Mouse (Mus musculus): ENCODE measurements at regions not wholly inside any gene's neighbourhood (a gene's known extent, or its start where the extent isn't known, plus 50 kb on each side); places are given as distances from the start of the nearest gene placed in this dataset.

GRCm38 (mm10) chr10:17299600-17299999 is 423.4 kb upstream of the Cited2 start:
- no peaks in the 10 kb centered on the region for H3K9me3 ChIP-seq (ENCODE audit: low read length)
- H3K4me3 ChIP-seq (replicated peaks; ENCODE audit: low read length): no peak overlapping the region
- H3K27me3 ChIP-seq (ENCODE audit: insufficient read depth, low read length): no peaks in the 10 kb centered on the region
- no peak for TF ChIP-seq NANOG (IDR thresholded peaks at IDR 0.05; ENCODE audit: borderline replicate concordance, low read length)
- no peak for TF ChIP-seq CTCF (conservative IDR thresholded peaks at IDR 0.05; ENCODE audit: low read length)
- no peak for TF ChIP-seq POU5F1 (IDR thresholded peaks at IDR 0.05; ENCODE audit: borderline replicate concordance, low read length)
- H3K4me1 ChIP-seq (replicated peaks; ENCODE audit: low read depth, low read length): 0 out of 2 replicates have a peak, but pooled peaks cover 4% of the 10 kb centered on the region
- H3K36me3 ChIP-seq (ENCODE audit: insufficient read depth, low read length): no peaks in the 10 kb centered on the region

GRCm38 (mm10) chr10:17326724-17327123 is 396.3 kb upstream of the Cited2 start:
- Histone ChIP-seq H3K9me3 (ENCODE audit: low read length) (peaks cover 7% of the 10 kb centered on the region; the same call in 1 of the 2 replicates), H3K4me1 (replicated peaks; ENCODE audit: low read depth, low read length) (peaks cover 6% of the 10 kb centered on the region), H3K27me3 (ENCODE audit: insufficient read depth, low read length) (no peaks in the 10 kb centered on the region), H3K4me3 (replicated peaks; ENCODE audit: low read length) (no peak overlapping the region), H3K36me3 (ENCODE audit: insufficient read depth, low read length) (no peaks in the 10 kb centered on the region)
- TF ChIP-seq POU5F1 (IDR thresholded peaks at IDR 0.05; ENCODE audit: borderline replicate concordance, low read length) (no peak), CTCF (conservative IDR thresholded peaks at IDR 0.05; ENCODE audit: low read length) (no peak), NANOG (IDR thresholded peaks at IDR 0.05; ENCODE audit: borderline replicate concordance, low read length) (no peak)

DNA sequence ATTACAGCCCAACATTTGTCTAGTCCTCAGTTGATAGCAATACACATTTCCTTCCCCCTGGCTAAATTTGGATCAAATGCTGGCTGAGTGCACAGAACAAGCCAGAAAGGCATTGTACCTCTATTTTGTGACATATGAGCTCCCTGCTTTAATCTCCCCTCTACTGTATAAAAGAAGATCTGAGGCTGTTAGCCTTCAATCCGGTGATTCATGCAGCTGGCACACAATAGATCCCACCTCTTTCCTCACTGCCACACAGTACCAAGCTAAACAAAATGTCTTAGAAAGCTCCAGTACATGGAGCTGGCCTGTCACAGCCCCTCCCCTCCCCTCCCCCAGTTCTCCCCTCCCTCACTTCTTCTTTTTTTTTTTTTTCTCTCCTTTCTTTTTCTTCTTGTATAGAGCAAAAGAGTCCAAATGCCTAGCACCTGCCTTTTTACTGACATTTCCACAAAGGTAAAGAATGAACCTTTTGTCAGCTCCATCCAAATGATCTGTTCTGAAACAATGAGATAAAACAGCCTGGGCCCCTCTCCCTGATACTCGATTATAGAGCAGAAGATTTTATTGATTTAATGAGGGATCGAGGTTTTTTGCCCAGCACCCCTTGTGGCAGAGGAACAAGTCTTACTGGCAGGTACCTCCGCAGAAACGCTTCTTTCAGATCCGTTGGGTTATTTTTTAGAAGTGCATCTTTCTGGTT is 392.0 kb upstream of the Cited2 start:
- Histone ChIP-seq H3K4me3 (replicated peaks; ENCODE audit: low read length) (0 out of 2 replicates have a peak overlapping the region, but pooled peaks have one; percentile 20), H3K4me1 (replicated peaks; ENCODE audit: low read depth, low read length) (peaks cover 24% of the 10 kb centered on the region), H3K27me3 (ENCODE audit: insufficient read depth, low read length) (no peaks in the 10 kb centered on the region), H3K36me3 (ENCODE audit: insufficient read depth, low read length) (no peaks in the 10 kb centered on the region), H3K9me3 (ENCODE audit: low read length) (no peaks in the 10 kb centered on the region)
- no peak for TF ChIP-seq NANOG (IDR thresholded peaks at IDR 0.05; ENCODE audit: borderline replicate concordance, low read length)
- no peak for TF ChIP-seq POU5F1 (IDR thresholded peaks at IDR 0.05; ENCODE audit: borderline replicate concordance, low read length)
- no peak for TF ChIP-seq CTCF (conservative IDR thresholded peaks at IDR 0.05; ENCODE audit: low read length)

DNA sequence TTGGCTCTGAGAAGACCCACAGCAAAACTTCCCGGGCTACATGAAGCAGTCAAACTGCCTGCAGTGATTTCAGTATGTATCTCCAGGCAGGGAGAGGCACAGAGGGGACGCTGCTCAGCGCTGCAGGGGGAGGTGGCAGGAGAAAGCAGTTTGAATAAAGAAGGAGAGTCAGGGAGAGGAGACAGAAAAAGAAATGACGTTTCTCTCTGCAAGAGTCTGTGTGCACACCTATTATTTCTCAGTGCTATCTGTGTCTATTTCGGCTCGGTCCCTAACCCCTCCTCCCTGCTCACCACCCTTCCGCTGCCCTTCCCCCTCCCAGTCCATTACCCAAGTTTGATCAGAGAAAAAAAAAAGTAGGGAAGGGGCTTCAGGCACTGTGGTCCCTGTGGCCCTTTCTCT is 391.4 kb upstream of the Cited2 start:
- peaks cover 24% of the 10 kb centered on the region for H3K4me1 ChIP-seq (replicated peaks; ENCODE audit: low read depth, low read length)
- no peak for TF ChIP-seq POU5F1 (IDR thresholded peaks at IDR 0.05; ENCODE audit: borderline replicate concordance, low read length)
- no peak for TF ChIP-seq NANOG (IDR thresholded peaks at IDR 0.05; ENCODE audit: borderline replicate concordance, low read length)
- no peak for TF ChIP-seq CTCF (conservative IDR thresholded peaks at IDR 0.05; ENCODE audit: low read length)
- H3K4me3 ChIP-seq (replicated peaks; ENCODE audit: low read length): 0 out of 2 replicates have a peak overlapping the region, but pooled peaks have one; percentile 20
- H3K9me3 ChIP-seq (ENCODE audit: low read length): no peaks in the 10 kb centered on the region
- no peaks in the 10 kb centered on the region for H3K36me3 ChIP-seq (ENCODE audit: insufficient read depth, low read length)
- H3K27me3 ChIP-seq (ENCODE audit: insufficient read depth, low read length): no peaks in the 10 kb centered on the region

DNA sequence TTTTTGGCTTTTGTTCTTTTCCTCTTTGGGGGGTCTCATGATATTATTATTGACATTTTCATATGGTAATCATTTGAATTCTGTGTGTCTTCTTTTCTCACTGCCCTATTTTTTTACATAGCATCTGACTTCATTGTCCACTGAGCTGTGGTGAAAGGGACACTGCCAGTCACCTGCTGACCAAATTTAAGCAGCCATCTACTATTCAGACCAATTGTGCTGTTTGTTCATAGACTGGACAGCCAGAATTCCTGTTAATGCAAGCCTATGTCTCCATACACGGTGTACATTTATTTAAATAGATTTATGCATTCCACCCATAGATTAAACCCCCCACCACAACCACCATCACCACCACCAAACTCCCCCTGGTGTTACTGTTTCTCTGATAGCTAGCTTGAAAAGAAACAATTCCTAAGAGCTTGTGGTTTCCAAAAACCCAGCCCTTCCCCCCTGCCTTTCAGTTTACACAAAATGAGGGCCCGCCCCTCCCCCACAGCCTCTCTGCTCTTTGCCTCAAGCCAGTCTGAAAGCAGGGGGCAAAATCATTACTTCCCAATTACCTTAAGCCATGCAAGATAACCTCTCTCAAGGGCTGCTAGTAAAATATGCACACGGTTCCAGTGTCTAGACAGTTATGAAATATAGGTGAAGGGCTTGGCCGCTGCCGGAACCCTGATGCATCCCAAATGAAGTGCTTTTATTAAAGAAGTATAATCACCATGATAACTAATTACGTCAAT is 390.8 kb upstream of the Cited2 start:
- no peaks in the 10 kb centered on the region for H3K36me3 ChIP-seq (ENCODE audit: insufficient read depth, low read length)
- no peaks in the 10 kb centered on the region for H3K27me3 ChIP-seq (ENCODE audit: insufficient read depth, low read length)
- TF ChIP-seq NANOG (IDR thresholded peaks at IDR 0.05; ENCODE audit: borderline replicate concordance, low read length) (no peak), CTCF (conservative IDR thresholded peaks at IDR 0.05; ENCODE audit: low read length) (no peak), POU5F1 (IDR thresholded peaks at IDR 0.05; ENCODE audit: borderline replicate concordance, low read length) (no peak)
- no peaks in the 10 kb centered on the region for H3K9me3 ChIP-seq (ENCODE audit: low read length)
- H3K4me3 ChIP-seq (replicated peaks; ENCODE audit: low read length): no peak overlapping the region
- H3K4me1 ChIP-seq (replicated peaks; ENCODE audit: low read depth, low read length): peaks cover 24% of the 10 kb centered on the region

- H3K36me3 ChIP-seq (ENCODE audit: insufficient read depth, low read length): no peaks in the 10 kb centered on the region
Measured at GRCm38 (mm10) chr10:17332986-17333385, 390.0 kb upstream of the Cited2 start.

DNA sequence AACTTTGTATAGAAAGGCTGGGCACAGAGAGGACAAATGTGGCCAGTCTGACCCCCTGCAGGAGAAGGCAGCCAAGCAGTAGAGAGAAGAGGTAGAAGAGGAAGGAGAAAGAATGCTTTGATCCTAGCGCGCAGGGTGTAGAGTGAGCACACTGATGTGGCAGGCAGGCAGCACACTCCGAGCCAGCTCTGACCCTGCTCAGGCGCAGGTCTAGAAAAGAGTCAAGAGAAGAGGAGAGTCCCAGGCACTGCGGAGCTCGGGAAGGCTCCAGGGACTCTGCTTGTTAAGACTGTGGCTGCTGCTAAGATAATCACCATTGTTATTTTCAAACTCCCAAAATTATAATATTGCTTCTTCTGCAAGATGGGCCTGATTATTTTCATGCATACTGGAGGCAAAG is 389.3 kb upstream of the Cited2 start:
- Histone ChIP-seq H3K9me3 (ENCODE audit: low read length) (no peaks in the 10 kb centered on the region), H3K27me3 (ENCODE audit: insufficient read depth, low read length) (no peaks in the 10 kb centered on the region), H3K4me1 (replicated peaks; ENCODE audit: low read depth, low read length) (peaks cover 24% of the 10 kb centered on the region), H3K4me3 (replicated peaks; ENCODE audit: low read length) (no peak overlapping the region), H3K36me3 (ENCODE audit: insufficient read depth, low read length) (no peaks in the 10 kb centered on the region)
- TF ChIP-seq CTCF (conservative IDR thresholded peaks at IDR 0.05; ENCODE audit: low read length): no peak
- TF ChIP-seq POU5F1 (IDR thresholded peaks at IDR 0.05; ENCODE audit: borderline replicate concordance, low read length): no peak
- no peak for TF ChIP-seq NANOG (IDR thresholded peaks at IDR 0.05; ENCODE audit: borderline replicate concordance, low read length)

More at GRCm38 (mm10) chr10:17332986-17333385, 390.0 kb upstream of the Cited2 start:
- TF ChIP-seq NANOG (IDR thresholded peaks at IDR 0.05; ENCODE audit: borderline replicate concordance, low read length) (no peak), CTCF (conservative IDR thresholded peaks at IDR 0.05; ENCODE audit: low read length) (no peak), POU5F1 (IDR thresholded peaks at IDR 0.05; ENCODE audit: borderline replicate concordance, low read length) (no peak)
- Histone ChIP-seq H3K4me3 (replicated peaks; ENCODE audit: low read length) (no peak overlapping the region), H3K9me3 (ENCODE audit: low read length) (no peaks in the 10 kb centered on the region), H3K4me1 (replicated peaks; ENCODE audit: low read depth, low read length) (peaks cover 24% of the 10 kb centered on the region), H3K27me3 (ENCODE audit: insufficient read depth, low read length) (no peaks in the 10 kb centered on the region)

- H3K27me3 ChIP-seq (ENCODE audit: insufficient read depth, low read length): no peaks in the 10 kb centered on the region
- peaks cover 13% of the 10 kb centered on the region for H3K4me1 ChIP-seq (replicated peaks; ENCODE audit: low read depth, low read length)
- H3K36me3 ChIP-seq (ENCODE audit: insufficient read depth, low read length): no peaks in the 10 kb centered on the region
- no peaks in the 10 kb centered on the region; the same call in 1 of the 2 replicates for H3K9me3 ChIP-seq (ENCODE audit: low read length)
- TF ChIP-seq NANOG (IDR thresholded peaks at IDR 0.05; ENCODE audit: borderline replicate concordance, low read length): no peak
- TF ChIP-seq CTCF (conservative IDR thresholded peaks at IDR 0.05; ENCODE audit: low read length): no peak
- H3K4me3 ChIP-seq (replicated peaks; ENCODE audit: low read length): no peak overlapping the region
Measured at GRCm38 (mm10) chr10:17337217-17337616, 385.8 kb upstream of the Cited2 start.
